Mouse (Mus musculus): ENCODE measurements at regions not wholly inside any gene's neighbourhood (a gene's known extent, or its start where the extent isn't known, plus 50 kb on each side); places are given as distances from the start of the nearest gene placed in this dataset.

GRCm38 (mm10) chr3:150493433-150494045 is 944.1 kb upstream of the Adgrl4 start:
- H3K9me3 ChIP-seq (ENCODE audit: control insufficient read depth, low read length): no peaks in the 10 kb centered on the region
- no peak for ATAC-seq
- H3K4me3 ChIP-seq (replicated peaks; ENCODE audit: low read length): no peak overlapping the region
- 91% methylated on average over 2 of the region's 2 CpGs for WGBS
- no peak overlapping the region for H3K27ac ChIP-seq (ENCODE audit: low read length)
- no peak overlapping the region for H3K9ac ChIP-seq (replicated peaks; ENCODE audit: low read depth, low read length)
- H3K4me1 ChIP-seq (replicated peaks; ENCODE audit: control insufficient read depth, insufficient read depth, low read length): no peaks in the 10 kb centered on the region
- H3K4me2 ChIP-seq (ENCODE audit: low read length): no peak overlapping the region
- H3K27me3 ChIP-seq (replicated peaks; ENCODE audit: control insufficient read depth, insufficient read depth, low read length): no peaks in the 10 kb centered on the region
- no peaks in the 10 kb centered on the region for H3K36me3 ChIP-seq (ENCODE audit: control insufficient read depth, insufficient read depth)

GRCm38 (mm10) chr3:150530966-150531365 is 906.7 kb upstream of the Adgrl4 start:
- H3K27me3 ChIP-seq (replicated peaks; ENCODE audit: control insufficient read depth, insufficient read depth, low read length): no peaks in the 10 kb centered on the region
- no peaks in the 10 kb centered on the region for H3K9me3 ChIP-seq (ENCODE audit: control insufficient read depth, low read length)
- no peaks in the 10 kb centered on the region for H3K4me1 ChIP-seq (replicated peaks; ENCODE audit: control insufficient read depth, insufficient read depth, low read length)
- H3K27ac ChIP-seq (ENCODE audit: low read length): no peak overlapping the region
- ATAC-seq: no peak
- 86% methylated on average over 3 of the region's 3 CpGs for WGBS
- H3K36me3 ChIP-seq (ENCODE audit: control insufficient read depth, insufficient read depth): no peaks in the 10 kb centered on the region
- no peak overlapping the region for H3K4me3 ChIP-seq (replicated peaks; ENCODE audit: low read length)
- H3K9ac ChIP-seq (replicated peaks; ENCODE audit: low read depth, low read length): no peak overlapping the region
- H3K4me2 ChIP-seq (ENCODE audit: low read length): no peak overlapping the region

- Histone ChIP-seq H3K4me1 (replicated peaks; ENCODE audit: control insufficient read depth, insufficient read depth, low read length) (no peaks in the 10 kb centered on the region), H3K27me3 (replicated peaks; ENCODE audit: control insufficient read depth, insufficient read depth, low read length) (no peaks in the 10 kb centered on the region), H3K4me3 (replicated peaks; ENCODE audit: low read length) (no peak overlapping the region), H3K27ac (ENCODE audit: low read length) (no peak overlapping the region), H3K9ac (replicated peaks; ENCODE audit: low read depth, low read length) (no peak overlapping the region), H3K9me3 (ENCODE audit: control insufficient read depth, low read length) (no peaks in the 10 kb centered on the region), H3K4me2 (ENCODE audit: low read length) (no peak overlapping the region), H3K36me3 (ENCODE audit: control insufficient read depth, insufficient read depth) (no peaks in the 10 kb centered on the region)
- no peak for ATAC-seq
- WGBS: 91% methylated on average over 5 of the region's 5 CpGs
Observed at GRCm38 (mm10) chr3:150543118-150543517, 894.6 kb upstream of the Adgrl4 start.

GRCm38 (mm10) chr3:150588474-150588873 is 849.2 kb upstream of the Adgrl4 start:
- Histone ChIP-seq H3K4me3 (replicated peaks; ENCODE audit: low read length) (no peak overlapping the region), H3K4me1 (replicated peaks; ENCODE audit: control insufficient read depth, insufficient read depth, low read length) (no peaks in the 10 kb centered on the region), H3K9me3 (ENCODE audit: control insufficient read depth, low read length) (no peaks in the 10 kb centered on the region), H3K4me2 (ENCODE audit: low read length) (no peak overlapping the region), H3K27me3 (replicated peaks; ENCODE audit: control insufficient read depth, insufficient read depth, low read length) (no peaks in the 10 kb centered on the region), H3K9ac (replicated peaks; ENCODE audit: low read depth, low read length) (no peak overlapping the region), H3K36me3 (ENCODE audit: control insufficient read depth, insufficient read depth) (no peaks in the 10 kb centered on the region), H3K27ac (ENCODE audit: low read length) (no peak overlapping the region)
- no peak for ATAC-seq
- WGBS: 38% methylated on average over 1 of the region's 1 CpGs

GRCm38 (mm10) chr3:150590978-150591377 is 846.7 kb upstream of the Adgrl4 start:
- Histone ChIP-seq H3K27ac (ENCODE audit: low read length) (no peak overlapping the region), H3K4me2 (ENCODE audit: low read length) (no peak overlapping the region), H3K36me3 (ENCODE audit: control insufficient read depth, insufficient read depth) (no peaks in the 10 kb centered on the region), H3K27me3 (replicated peaks; ENCODE audit: control insufficient read depth, insufficient read depth, low read length) (no peaks in the 10 kb centered on the region), H3K9me3 (ENCODE audit: control insufficient read depth, low read length) (no peaks in the 10 kb centered on the region), H3K4me3 (replicated peaks; ENCODE audit: low read length) (no peak overlapping the region), H3K4me1 (replicated peaks; ENCODE audit: control insufficient read depth, insufficient read depth, low read length) (no peaks in the 10 kb centered on the region), H3K9ac (replicated peaks; ENCODE audit: low read depth, low read length) (no peak overlapping the region)
- no peak for ATAC-seq
- 89% methylated on average over 2 of the region's 2 CpGs for WGBS

- Histone ChIP-seq H3K4me3 (replicated peaks; ENCODE audit: low read length) (no peak overlapping the region), H3K27ac (ENCODE audit: low read length) (no peak overlapping the region), H3K27me3 (replicated peaks; ENCODE audit: control insufficient read depth, insufficient read depth, low read length) (no peaks in the 10 kb centered on the region), H3K4me1 (replicated peaks; ENCODE audit: control insufficient read depth, insufficient read depth, low read length) (no peaks in the 10 kb centered on the region), H3K9me3 (ENCODE audit: control insufficient read depth, low read length) (no peaks in the 10 kb centered on the region), H3K36me3 (ENCODE audit: control insufficient read depth, insufficient read depth) (no peaks in the 10 kb centered on the region), H3K4me2 (ENCODE audit: low read length) (no peak overlapping the region), H3K9ac (replicated peaks; ENCODE audit: low read depth, low read length) (no peak overlapping the region)
- WGBS: 69% methylated on average over 2 of the region's 2 CpGs
- ATAC-seq: no peak
Observed at GRCm38 (mm10) chr3:150603400-150604095, 834.1 kb upstream of the Adgrl4 start.

- no peak overlapping the region for H3K9ac ChIP-seq (replicated peaks; ENCODE audit: low read depth, low read length)
- no peaks in the 10 kb centered on the region for H3K27me3 ChIP-seq (replicated peaks; ENCODE audit: control insufficient read depth, insufficient read depth, low read length)
- no peaks in the 10 kb centered on the region for H3K4me1 ChIP-seq (replicated peaks; ENCODE audit: control insufficient read depth, insufficient read depth, low read length)
- WGBS: 59% methylated on average over 15 of the region's 15 CpGs
- no peaks in the 10 kb centered on the region for H3K36me3 ChIP-seq (ENCODE audit: control insufficient read depth, insufficient read depth)
- ATAC-seq: peak; percentile 83
- H3K9me3 ChIP-seq (ENCODE audit: control insufficient read depth, low read length): no peaks in the 10 kb centered on the region
- H3K27ac ChIP-seq (ENCODE audit: low read length): peak overlapping the region; percentile 1; the same call in 1 of the 2 replicates
- H3K4me2 ChIP-seq (ENCODE audit: low read length): peak overlapping the region; percentile 39
- 0 out of 2 replicates have a peak overlapping the region, but pooled peaks have one; percentile 3 for H3K4me3 ChIP-seq (replicated peaks; ENCODE audit: low read length)
Observed at GRCm38 (mm10) chr3:150610681-150611101, 827.0 kb upstream of the Adgrl4 start.

GRCm38 (mm10) chr3:150637544-150637943 is 800.1 kb upstream of the Adgrl4 start:
- H3K4me2 ChIP-seq (ENCODE audit: low read length): no peak overlapping the region
- no peaks in the 10 kb centered on the region for H3K27me3 ChIP-seq (replicated peaks; ENCODE audit: control insufficient read depth, insufficient read depth, low read length)
- WGBS: 99% methylated on average over 3 of the region's 3 CpGs
- no peaks in the 10 kb centered on the region for H3K4me1 ChIP-seq (replicated peaks; ENCODE audit: control insufficient read depth, insufficient read depth, low read length)
- H3K4me3 ChIP-seq (replicated peaks; ENCODE audit: low read length): no peak overlapping the region
- H3K9me3 ChIP-seq (ENCODE audit: control insufficient read depth, low read length): no peaks in the 10 kb centered on the region
- H3K9ac ChIP-seq (replicated peaks; ENCODE audit: low read depth, low read length): no peak overlapping the region
- no peaks in the 10 kb centered on the region for H3K36me3 ChIP-seq (ENCODE audit: control insufficient read depth, insufficient read depth)
- no peak for ATAC-seq
- H3K27ac ChIP-seq (ENCODE audit: low read length): no peak overlapping the region

- no peaks in the 10 kb centered on the region for H3K27me3 ChIP-seq (replicated peaks; ENCODE audit: control insufficient read depth, insufficient read depth, low read length)
- H3K4me1 ChIP-seq (replicated peaks; ENCODE audit: control insufficient read depth, insufficient read depth, low read length): no peaks in the 10 kb centered on the region
- H3K27ac ChIP-seq (ENCODE audit: low read length): no peak overlapping the region
- ATAC-seq: no peak
- WGBS: 97% methylated on average over 8 of the region's 8 CpGs
- no peaks in the 10 kb centered on the region for H3K36me3 ChIP-seq (ENCODE audit: control insufficient read depth, insufficient read depth)
- H3K4me2 ChIP-seq (ENCODE audit: low read length): no peak overlapping the region
- no peaks in the 10 kb centered on the region for H3K9me3 ChIP-seq (ENCODE audit: control insufficient read depth, low read length)
- H3K9ac ChIP-seq (replicated peaks; ENCODE audit: low read depth, low read length): no peak overlapping the region
- no peak overlapping the region for H3K4me3 ChIP-seq (replicated peaks; ENCODE audit: low read length)
Observed at GRCm38 (mm10) chr3:150640004-150640676, 797.5 kb upstream of the Adgrl4 start.
